Mouse (Mus musculus): ENCODE data around the gene Gm5934. TPM values are rescaled to one million over a fixed set of nuclear protein-coding genes. Genes with fewer than 3 reads are reported as not detected.
"Not testable (repeated sequence)": the region's sequence is repeated elsewhere in the genome, so short reads cannot be mapped to it uniquely, and the experiment has no call there.

Gene Gm5934
- not detected in 2 replicates for polyA plus RNA-seq (2015; fragmentation: Nextera tagmentation; extraction: Ambion mirVana)

GRCm38 (mm10) chrX:24500660-24501059, at the start of gene Gm5934:
Gene Gm5934 (minus strand): TSS chrX:24500760.
- H3K4me1 ChIP-seq (ENCODE audit: control insufficient read depth, insufficient read depth, low read length); H3K4me3 ChIP-seq (ENCODE audit: low read length); H3K27me3 ChIP-seq (ENCODE audit: control insufficient read depth, insufficient read depth, low read length); H3K27ac ChIP-seq (ENCODE audit: low read length); H3K4me2 ChIP-seq (ENCODE audit: low read depth, low read length); H3K9ac ChIP-seq (ENCODE audit: low read length); H3K9me3 ChIP-seq (replicated peaks; ENCODE audit: control insufficient read depth, low read length); ATAC-seq (replicated peaks; ENCODE audit: extremely low read depth, insufficient read depth, low FRiP score); H3K36me3 ChIP-seq (ENCODE audit: control insufficient read depth, insufficient read depth): not testable (repeated sequence)
- 70% methylated on average over 5 of the region's 5 CpGs for WGBS

Other genes with a start within 250 kb of the Gm5934 start
- not detected in 2 replicates for gene Gm4297, start 74.1 kb upstream of the Gm5934 start, polyA plus RNA-seq (2015; fragmentation: Nextera tagmentation; extraction: Ambion mirVana)

Data from heart, embryonic 16.5 days (tissue).